In genomic region chr12:17408312-17408711, GRCm38 (mm10) we compare ENCODE assay signal across 23 mouse cellular contexts.
DNase-seq lines count a peak whose midpoint lies in the region; ATAC-seq and TF ChIP-seq lines count a peak whose summit lies in the region.
"Had no signal": no experiment of that assay in that cellular context is flagged by ENCODE, and none has a peak within 500 bp of the region (broad histone marks: within the 10 kb centered on the region; RNA-seq: fewer than 3 reads in every experiment).

No protein-coding gene starts in this region.

- H3K4me3 ChIP-seq in heart, adult 2 months = no peak overlapping the region
- no peak overlapping the region for H3K4me3 ChIP-seq in hindbrain, embryonic 12.5 days
- H3K4me3 ChIP-seq: embryonic facial prominence, embryonic 13.5 days; embryonic facial prominence, embryonic 15.5 days; erythroblast, embryonic 14.5 days; forebrain, embryonic 10.5 days; forebrain, embryonic 12.5 days had no signal

- no peak overlapping the region for H3K27ac ChIP-seq in heart, adult 2 months
- no peak overlapping the region for H3K27ac ChIP-seq in hindbrain, embryonic 12.5 days
- H3K27ac ChIP-seq: embryonic facial prominence, embryonic 13.5 days; embryonic facial prominence, embryonic 15.5 days; forebrain, embryonic 10.5 days; forebrain, embryonic 12.5 days had no signal

- TF ChIP-seq EP300 in heart, adult 2 months (IDR thresholded peaks at IDR 0.05; ENCODE audit: insufficient read depth, low read depth, low read length) = no peak

- H3K4me1 ChIP-seq in heart, adult 2 months (ENCODE audit: control insufficient read depth, insufficient read depth, low read length) = no peaks in the 10 kb centered on the region
- no peaks in the 10 kb centered on the region for H3K4me1 ChIP-seq in hindbrain, embryonic 12.5 days
- H3K4me1 ChIP-seq: embryonic facial prominence, embryonic 13.5 days; embryonic facial prominence, embryonic 15.5 days; forebrain, embryonic 10.5 days; forebrain, embryonic 12.5 days had no signal

- H3K27me3 ChIP-seq in heart, adult 2 months (ENCODE audit: control insufficient read depth, insufficient read depth, low read length) = no peaks in the 10 kb centered on the region
- H3K27me3 ChIP-seq in hindbrain, embryonic 12.5 days = no peaks in the 10 kb centered on the region
- H3K27me3 ChIP-seq: embryonic facial prominence, embryonic 13.5 days; embryonic facial prominence, embryonic 15.5 days; forebrain, embryonic 12.5 days; Patski had no signal

- TF ChIP-seq POLR2A in heart, adult 2 months (IDR thresholded peaks at IDR 0.05; ENCODE audit: insufficient read depth, low read depth, low read length) = no peak

- no peak overlapping the region for H3K9ac ChIP-seq in heart, adult 2 months (ENCODE audit: low read depth, low read length)
- no peak overlapping the region for H3K9ac ChIP-seq in hindbrain, embryonic 12.5 days
- H3K9ac ChIP-seq: embryonic facial prominence, embryonic 13.5 days; embryonic facial prominence, embryonic 15.5 days; forebrain, embryonic 12.5 days had no signal

- H3K4me2 ChIP-seq in hindbrain, embryonic 12.5 days (replicated peaks) = no peak overlapping the region
- H3K4me2 ChIP-seq: embryonic facial prominence, embryonic 13.5 days; embryonic facial prominence, embryonic 15.5 days; forebrain, embryonic 12.5 days had no signal

- WGBS in heart, adult 2 months = 94% methylated on average over 7 of the region's 7 CpGs
- 93% methylated on average over 7 of the region's 7 CpGs for WGBS in hindbrain, embryonic 12.5 days

- H3K36me3 ChIP-seq in heart, adult 2 months (ENCODE audit: control insufficient read depth, insufficient read depth, low read length) = no peaks in the 10 kb centered on the region; the same call in 1 of the 2 replicates
- H3K36me3 ChIP-seq in hindbrain, embryonic 12.5 days = peaks cover 52% of the 10 kb centered on the region

- no peaks in the 10 kb centered on the region for H3K9me3 ChIP-seq in hindbrain, embryonic 12.5 days (replicated peaks)
- H3K9me3 ChIP-seq: embryonic facial prominence, embryonic 13.5 days; embryonic facial prominence, embryonic 15.5 days; forebrain, embryonic 10.5 days; forebrain, embryonic 12.5 days had no signal

- DNase-seq in CD4-positive, CD25-positive, alpha-beta regulatory T cell, adult 2 months (ENCODE audit: low read depth, low spot score) = peak; percentile 26
- no peak for DNase-seq in heart, adult 2 months
- DNase-seq: adrenal gland, adult 8-10 months; adrenal gland, postnatal 14 days; adrenal gland, postnatal 36 days; cerebellum, adult 18-20 months; cerebellum, adult 8-10 months; cerebellum, adult 9-11 months; cerebellum, postnatal 14 days; cerebellum, postnatal 36 days; embryo, embryonic 11 days had no signal

- TF ChIP-seq CTCF in heart, adult 2 months (IDR thresholded peaks at IDR 0.05) = no peak

- ATAC-seq in CD4-positive, CD25-positive, alpha-beta regulatory T cell, adult 4 months = peak; percentile 65
- ATAC-seq in inflammation-experienced regulatory T-cells, adult 6 months = peak; percentile 42
- no peak for ATAC-seq in hindbrain, embryonic 12.5 days (ENCODE audit: low FRiP score)
- ATAC-seq: activated CD4-positive, CD25-positive, alpha-beta regulatory T cell, adult 4 months; forebrain, embryonic 14.5 days; forebrain, embryonic 16.5 days; Patski had no signal

- H3K79me2 ChIP-seq in heart, adult 2 months (replicated peaks; ENCODE audit: control insufficient read depth, insufficient read depth, low read length) = no peaks in the 10 kb centered on the region

- intact Hi-C loops in heart, adult 2 months (cut with DNase I) = no loop called here
